Comparison of ENCODE assay signal across 30 mouse cellular contexts in the genomic region with DNA sequence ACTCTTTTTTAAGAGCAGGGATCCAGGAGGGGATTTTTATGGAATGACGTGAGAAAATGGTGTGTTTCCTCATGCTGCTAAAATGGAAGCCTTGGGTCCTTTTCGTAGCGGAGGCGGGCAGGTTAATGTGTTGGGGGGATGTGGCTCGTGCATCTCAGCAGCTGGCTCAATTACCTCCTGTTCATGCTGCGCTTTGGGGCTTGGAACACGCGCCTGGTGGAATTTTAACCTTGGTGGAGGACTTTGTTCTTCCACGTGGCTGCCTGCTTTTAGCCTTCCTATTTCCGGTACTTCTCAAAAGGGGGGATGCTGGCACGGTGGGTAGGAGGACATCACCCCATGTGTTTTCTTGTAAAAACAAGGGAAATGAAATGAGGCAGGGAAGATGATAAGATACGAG. TPM values are rescaled to one million over a fixed set of nuclear protein-coding genes. Genes with fewer than 3 reads are reported as not detected.
A peak's percentile ranks its signal among the peaks of the same experiment; 100 is the strongest.
DNase-seq lines count a peak whose midpoint lies in the region; ATAC-seq lines count a peak whose summit lies in the region.
"Had no signal": no experiment of that assay in that cellular context is flagged by ENCODE, and none has a peak within 500 bp of the region (broad histone marks: within the 10 kb centered on the region; RNA-seq: fewer than 3 reads in every experiment).

No protein-coding gene starts in this region.

- H3K4me2 ChIP-seq in kidney, embryonic 14.5 days (replicated peaks; ENCODE audit: low read depth, low read length), result no peak overlapping the region
- H3K4me2 ChIP-seq in kidney, embryonic 16.5 days (replicated peaks; ENCODE audit: low read depth, low read length), result no peak overlapping the region
- H3K4me2 ChIP-seq: embryonic facial prominence, embryonic 15.5 days; forebrain, embryonic 13.5 days; heart, embryonic 15.5 days; hindbrain, embryonic 12.5 days; intestine, embryonic 15.5 days; limb, embryonic 13.5 days; liver, embryonic 12.5 days had no signal

- intact Hi-C loops in left cerebral cortex, postnatal 14 days (cut with DNase I), result no loop called here

- H3K4me3 ChIP-seq in kidney, embryonic 14.5 days (ENCODE audit: low read length), result no peak overlapping the region
- no peak overlapping the region for H3K4me3 ChIP-seq in kidney, embryonic 16.5 days (ENCODE audit: low read length)
- H3K4me3 ChIP-seq: embryonic facial prominence, embryonic 10.5 days; embryonic facial prominence, embryonic 15.5 days; forebrain, embryonic 13.5 days; heart, embryonic 10.5 days; heart, embryonic 15.5 days; hindbrain, embryonic 12.5 days; intestine, embryonic 15.5 days; limb, embryonic 13.5 days; liver, embryonic 12.5 days had no signal

- DNase-seq in kidney, adult 11 months, result peak; percentile 65
- DNase-seq in kidney, adult 18-20 months, result peak; percentile 40
- DNase-seq in kidney, postnatal 4 days, result peak; percentile 50 to 67
- DNase-seq in thymus, postnatal 4 days, result no peak
- no peak for DNase-seq in urinary bladder, postnatal 25 days (ENCODE audit: low spot score)
- DNase-seq in left cerebral cortex, postnatal 14 days (ENCODE audit: low spot score in 2 of 2), result no peak
- DNase-seq: adrenal gland, postnatal 14 days; cerebellum, adult 8-10 months; cerebellum, postnatal 25 days; gastrocnemius, postnatal 14 days; layer of hippocampus, adult 9-11 months; liver, postnatal 0 days; midbrain, embryonic 14.5 days; right cerebral cortex, adult 18-20 months; thymus, adult 2 months; thymus, postnatal 36 days had no signal

- H3K36me3 ChIP-seq in kidney, embryonic 14.5 days (ENCODE audit: control insufficient read depth, insufficient read depth, low read length), result no peaks in the 10 kb centered on the region
- no peaks in the 10 kb centered on the region for H3K36me3 ChIP-seq in kidney, embryonic 16.5 days (ENCODE audit: insufficient read depth, low read length)
- H3K36me3 ChIP-seq: embryonic facial prominence, embryonic 10.5 days; embryonic facial prominence, embryonic 15.5 days; G1E; heart, embryonic 10.5 days; heart, embryonic 15.5 days; hindbrain, embryonic 12.5 days; intestine, embryonic 15.5 days; limb, embryonic 13.5 days; liver, embryonic 12.5 days had no signal

- ATAC-seq in kidney, embryonic 14.5 days (ENCODE audit: low FRiP score, low TSS enrichment), result no peak
- ATAC-seq in kidney, embryonic 16.5 days (ENCODE audit: low FRiP score, low TSS enrichment), result 0 out of 2 replicates have a peak, but pooled peaks have one; percentile 61
- ATAC-seq: forebrain, embryonic 13.5 days; hindbrain, postnatal 0 days; intestine, embryonic 15.5 days; liver, embryonic 12.5 days; liver, postnatal 0 days had no signal

- H3K9me3 ChIP-seq in kidney, embryonic 14.5 days (ENCODE audit: control insufficient read depth, low read length), result no peaks in the 10 kb centered on the region
- H3K9me3 ChIP-seq in kidney, embryonic 16.5 days (ENCODE audit: low read length), result peaks cover 6% of the 10 kb centered on the region
- H3K9me3 ChIP-seq: embryonic facial prominence, embryonic 15.5 days; heart, embryonic 10.5 days; heart, embryonic 15.5 days; hindbrain, embryonic 12.5 days; intestine, embryonic 15.5 days had no signal

- H3K27ac ChIP-seq in kidney, embryonic 14.5 days (ENCODE audit: low read depth, low read length), result no peak overlapping the region
- no peak overlapping the region for H3K27ac ChIP-seq in kidney, embryonic 16.5 days (ENCODE audit: low read length)
- H3K27ac ChIP-seq: embryonic facial prominence, embryonic 10.5 days; embryonic facial prominence, embryonic 15.5 days; forebrain, embryonic 13.5 days; heart, embryonic 10.5 days; heart, embryonic 15.5 days; hindbrain, embryonic 12.5 days; hindbrain, postnatal 0 days; intestine, embryonic 15.5 days; limb, embryonic 13.5 days; liver, embryonic 12.5 days; macrophage had no signal

- no peaks in the 10 kb centered on the region for H3K27me3 ChIP-seq in kidney, embryonic 14.5 days (ENCODE audit: control insufficient read depth, insufficient read depth, low read length)
- no peaks in the 10 kb centered on the region for H3K27me3 ChIP-seq in kidney, embryonic 16.5 days (ENCODE audit: insufficient read depth, low read length)
- H3K27me3 ChIP-seq: embryonic facial prominence, embryonic 15.5 days; forebrain, embryonic 13.5 days; hindbrain, embryonic 12.5 days; intestine, embryonic 15.5 days; limb, embryonic 13.5 days; liver, embryonic 12.5 days had no signal

- WGBS in kidney, embryonic 14.5 days, result 63% methylated on average over 12 of the region's 12 CpGs
- WGBS in kidney, embryonic 16.5 days, result 57% methylated on average over 12 of the region's 12 CpGs

- H3K9ac ChIP-seq in kidney, embryonic 14.5 days (ENCODE audit: low read depth, low read length), result no peak overlapping the region
- H3K9ac ChIP-seq in kidney, embryonic 16.5 days (replicated peaks; ENCODE audit: low read length), result no peak overlapping the region
- H3K9ac ChIP-seq: embryonic facial prominence, embryonic 15.5 days; forebrain, embryonic 13.5 days; heart, embryonic 15.5 days; hindbrain, embryonic 12.5 days; intestine, embryonic 15.5 days; limb, embryonic 13.5 days; liver, embryonic 12.5 days; liver, postnatal 0 days had no signal

- no peaks in the 10 kb centered on the region for H3K4me1 ChIP-seq in kidney, embryonic 14.5 days (ENCODE audit: control insufficient read depth, insufficient read depth, low read length)
- peaks cover 4% of the 10 kb centered on the region; the same call in 1 of the 2 replicates for H3K4me1 ChIP-seq in kidney, embryonic 16.5 days (ENCODE audit: insufficient read depth, low read length)
- H3K4me1 ChIP-seq: embryonic facial prominence, embryonic 10.5 days; embryonic facial prominence, embryonic 15.5 days; forebrain, embryonic 13.5 days; heart, embryonic 10.5 days; heart, embryonic 15.5 days; hindbrain, embryonic 12.5 days; intestine, embryonic 15.5 days; limb, embryonic 13.5 days; liver, embryonic 12.5 days had no signal

RNA-seq across cellular contexts. Expression of a gene that starts 47.9 kb away (rescaled TPM):
- 14.3 and 23.6 TPM in 2 replicates for polyA plus RNA-seq in kidney, embryonic 14.5 days (2014; fragmentation: Nextera tagmentation; extraction: Ambion mirVana)
- 10.7 and 12.3 TPM in 2 replicates for polyA plus RNA-seq in kidney, embryonic 16.5 days (2015; fragmentation: Nextera tagmentation; extraction: Ambion mirVana)
- 10 to 100 TPM; 28.5 to 29.7 TPM for total RNA-seq in left cerebral cortex, postnatal 14 days (2021)
- polyA plus RNA-seq: G1E had no signal

Comparison
In these comparisons a context has a peak if more than half of its experiments do, and no peak if none do; other contexts are left out.
1. DNase-seq: peak in kidney, adult 11 months (single experiment), kidney, adult 18-20 months (single experiment) and kidney, postnatal 4 days (2 of 2); none in thymus, postnatal 4 days (single experiment), urinary bladder, postnatal 25 days (single experiment) and left cerebral cortex, postnatal 14 days (0 of 2).